20 mouse cellular contexts compared by ENCODE assay signal in genomic region chr5:113347593-113347992, GRCm38 (mm10). TPM values are rescaled to one million over a fixed set of nuclear protein-coding genes. Genes with fewer than 3 reads are reported as not detected.
"Had no signal": no experiment of that assay in that cellular context is flagged by ENCODE, and none has a peak within 500 bp of the region (broad histone marks: within the 10 kb centered on the region; RNA-seq: fewer than 3 reads in every experiment).

No protein-coding gene starts in this region.

- H3K9ac ChIP-seq: limb, embryonic 13.5 days; liver, embryonic 14.5 days; neural tube, embryonic 15.5 days had no signal

- H3K4me2 ChIP-seq: limb, embryonic 13.5 days; neural tube, embryonic 15.5 days had no signal

- H3K36me3 ChIP-seq: limb, embryonic 13.5 days; neural tube, embryonic 15.5 days had no signal

- H3K27ac ChIP-seq: limb, embryonic 13.5 days; liver, embryonic 14.5 days; neural tube, embryonic 15.5 days had no signal

- H3K4me3 ChIP-seq: layer of hippocampus, adult 2 months; limb, embryonic 13.5 days; myocyte; neural tube, embryonic 15.5 days had no signal

- DNase-seq: kidney, adult 11 months; kidney, postnatal 10 days; kidney, postnatal 4 days; left cerebral cortex, postnatal 4 days; lung, adult 18-20 months; right cerebral cortex, postnatal 14 days; thymus, adult 18-20 months; thymus, postnatal 25 days had no signal

- H3K9me3 ChIP-seq: limb, embryonic 13.5 days; neural tube, embryonic 15.5 days had no signal

RNA-seq across cellular contexts. Expression of gene Aym1, which starts 9.5 kb away (rescaled TPM):
- polyA plus RNA-seq: kidney, embryonic 14.5 days; limb, embryonic 13.5 days; liver, adult 2 months; liver, embryonic 14.5 days; lung, embryonic 16.5 days; myocyte; neural tube, embryonic 11.5 days; neural tube, embryonic 15.5 days; spleen, adult 2 months; stomach, embryonic 16.5 days; urinary bladder, adult 2 months had no signal
